Mouse (Mus musculus) neural tube, embryonic 10.5 days (tissue): ENCODE measurements around the gene Dnah14.

Experiments
- DNase-seq: peaks from one replicate; pipeline ENCODE4 v3.0.0-alpha.2; 2017; ENCODE audit warnings: low spot score; ENCODE audit errors: extremely low spot score

Gene Dnah14

GRCm38 (mm10) chr1:181599376-181599775 lies 23.0 kb downstream of the Dnah14 start:
- no peak for DNase-seq

GRCm38 (mm10) chr1:181611118-181611517 lies 34.8 kb downstream of the Dnah14 start:
- peak; percentile 22 for DNase-seq

- DNase-seq = peak; percentile 59
These were observed 39.6 kb downstream of the Dnah14 start for GRCm38 (mm10) chr1:181615866-181616491.

GRCm38 (mm10) chr1:181617332-181617731 lies 41.0 kb downstream of the Dnah14 start:
- peak; percentile 26 for DNase-seq

GRCm38 (mm10) chr1:181623149-181623680 lies 46.9 kb downstream of the Dnah14 start:
- DNase-seq = no peak

- DNase-seq = no peak
These were observed 48.5 kb downstream of the Dnah14 start for GRCm38 (mm10) chr1:181624876-181625275.

- no peak for DNase-seq
These were observed 51.9 kb downstream of the Dnah14 start for GRCm38 (mm10) chr1:181628276-181628675.

- DNase-seq = no peak
These were observed 55.0 kb downstream of the Dnah14 start for GRCm38 (mm10) chr1:181631371-181631770.

GRCm38 (mm10) chr1:181637997-181638713 lies 61.8 kb downstream of the Dnah14 start:
- DNase-seq = no peak

- DNase-seq = no peak
These were observed 64.0 kb downstream of the Dnah14 start for GRCm38 (mm10) chr1:181640383-181640782.

GRCm38 (mm10) chr1:181647467-181647866 lies 71.1 kb downstream of the Dnah14 start:
- no peak for DNase-seq

- DNase-seq = no peak
These were observed 77.1 kb downstream of the Dnah14 start for GRCm38 (mm10) chr1:181653481-181653880.

- DNase-seq = no peak
These were observed 80.1 kb downstream of the Dnah14 start for GRCm38 (mm10) chr1:181656421-181656820.

GRCm38 (mm10) chr1:181666801-181667200 lies 90.4 kb downstream of the Dnah14 start:
- DNase-seq = no peak

GRCm38 (mm10) chr1:181694729-181695498 lies 118.6 kb downstream of the Dnah14 start:
- DNase-seq = no peak

- no peak for DNase-seq
These were observed 152.3 kb downstream of the Dnah14 start for GRCm38 (mm10) chr1:181728707-181729106.

GRCm38 (mm10) chr1:181733517-181733916 lies 157.2 kb downstream of the Dnah14 start:
- no peak for DNase-seq

- DNase-seq = no peak
These were observed 163.9 kb downstream of the Dnah14 start for GRCm38 (mm10) chr1:181740259-181740658.

- no peak for DNase-seq
These were observed 166.0 kb downstream of the Dnah14 start for GRCm38 (mm10) chr1:181742251-181742885.

- no peak for DNase-seq
These were observed 193.0 kb downstream of the Dnah14 start for GRCm38 (mm10) chr1:181769392-181769791.

- no peak for DNase-seq
These were observed 195.5 kb downstream of the Dnah14 start for GRCm38 (mm10) chr1:181771871-181772270.
